Comparison of ENCODE assay signal across 22 mouse cellular contexts in the genomic region with DNA sequence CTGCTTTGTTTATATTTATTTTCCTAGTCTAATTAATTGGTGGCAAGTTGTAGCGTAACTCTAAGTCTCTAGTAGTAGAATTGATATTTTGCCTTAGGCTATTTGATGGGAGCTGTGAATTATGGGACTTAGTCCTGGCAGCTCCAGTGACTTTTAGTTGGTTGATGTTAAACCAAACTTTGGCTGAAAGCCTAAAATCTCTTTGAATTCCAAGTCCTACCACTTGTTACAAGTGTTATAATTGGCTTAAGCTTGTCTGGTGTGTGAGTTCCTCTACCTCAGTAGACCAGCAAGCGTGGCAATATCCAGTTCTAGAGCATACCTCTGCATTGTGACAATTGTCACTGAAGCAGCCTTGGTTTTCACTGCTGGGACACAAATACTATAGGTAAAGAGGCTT. TPM values are rescaled to one million over a fixed set of nuclear protein-coding genes. Genes with fewer than 3 reads are reported as not detected.
DNase-seq lines count a peak whose midpoint lies in the region; ATAC-seq and TF ChIP-seq lines count a peak whose summit lies in the region.
"Had no signal": no experiment of that assay in that cellular context is flagged by ENCODE, and none has a peak within 500 bp of the region (broad histone marks: within the 10 kb centered on the region; RNA-seq: fewer than 3 reads in every experiment).

No protein-coding gene starts in this region.

- H3K4me1 ChIP-seq in heart, postnatal 0 days (ENCODE audit: control insufficient read depth, insufficient read depth) = peaks cover 14% of the 10 kb centered on the region
- peaks cover 6% of the 10 kb centered on the region; the same call in 1 of the 2 replicates for H3K4me1 ChIP-seq in lung, postnatal 0 days (ENCODE audit: insufficient read depth, low read depth, low read length)
- H3K4me1 ChIP-seq: embryonic facial prominence, embryonic 15.5 days; forebrain, embryonic 10.5 days; heart, embryonic 10.5 days; hindbrain, embryonic 10.5 days had no signal

- 61% methylated on average over 2 of the region's 2 CpGs for WGBS in heart, postnatal 0 days
- WGBS in lung, postnatal 0 days = 70% methylated on average over 2 of the region's 2 CpGs

- no peak for ATAC-seq in heart, postnatal 0 days (ENCODE audit: insufficient read depth, low read depth)
- peak; percentile 37; the same call in 1 of the 2 replicates for ATAC-seq in lung, postnatal 0 days
- ATAC-seq: forebrain, embryonic 14.5 days had no signal

- H3K27me3 ChIP-seq in heart, postnatal 0 days (ENCODE audit: control insufficient read depth, insufficient read depth, low read length) = no peaks in the 10 kb centered on the region
- no peaks in the 10 kb centered on the region for H3K27me3 ChIP-seq in lung, postnatal 0 days (replicated peaks; ENCODE audit: insufficient read depth, low read length)
- H3K27me3 ChIP-seq: CH12.LX; embryonic facial prominence, embryonic 15.5 days had no signal

- peak; percentile 55 for DNase-seq in heart, postnatal 0 days (ENCODE audit: low spot score)
- no peak for DNase-seq in heart, postnatal 14 days
- peak; percentile 89 for DNase-seq in kidney, adult 9 months
- no peak for DNase-seq in kidney, postnatal 4 days
- peak; percentile 57 for DNase-seq in lung, postnatal 0 days (ENCODE audit: low spot score)
- no peak for DNase-seq in lung, postnatal 14 days
- no peak for DNase-seq in layer of hippocampus, adult 8-10 months (ENCODE audit: low spot score in 2 of 2)
- DNase-seq: adrenal gland, adult 2 months; adrenal gland, postnatal 25 days; cerebellum, adult 18-20 months; cerebellum, adult 9-11 months; cerebellum, postnatal 36 days; gastrocnemius, adult 2 months; gastrocnemius, postnatal 25 days had no signal

- TF ChIP-seq CTCF in heart, postnatal 0 days (IDR thresholded peaks at IDR 0.05; ENCODE audit: low read depth) = no peak
- no peak for TF ChIP-seq CTCF in lung, postnatal 0 days (IDR thresholded peaks at IDR 0.05)

- peaks cover 57% of the 10 kb centered on the region for H3K36me3 ChIP-seq in heart, postnatal 0 days (replicated peaks; ENCODE audit: control insufficient read depth, insufficient read depth, low read length)
- H3K36me3 ChIP-seq in lung, postnatal 0 days (ENCODE audit: insufficient read depth, low read length) = no peaks in the 10 kb centered on the region

- H3K4me3 ChIP-seq in heart, postnatal 0 days (ENCODE audit: low read depth, low read length) = no peak overlapping the region
- no peak overlapping the region for H3K4me3 ChIP-seq in lung, postnatal 0 days (ENCODE audit: low read depth, low read length)
- H3K4me3 ChIP-seq: embryonic facial prominence, embryonic 15.5 days; erythroblast, embryonic 14.5 days; forebrain, embryonic 10.5 days; gastrocnemius, adult 2 months; heart, embryonic 10.5 days; hindbrain, embryonic 10.5 days had no signal

- H3K9me3 ChIP-seq in heart, postnatal 0 days (replicated peaks; ENCODE audit: control insufficient read depth, low read length) = no peaks in the 10 kb centered on the region
- H3K9me3 ChIP-seq in lung, postnatal 0 days (ENCODE audit: low read length) = no peaks in the 10 kb centered on the region
- H3K9me3 ChIP-seq: embryonic facial prominence, embryonic 15.5 days; forebrain, embryonic 10.5 days; heart, embryonic 10.5 days; hindbrain, embryonic 10.5 days had no signal

- TF ChIP-seq EP300 in heart, postnatal 0 days (IDR thresholded peaks at IDR 0.05; ENCODE audit: low read depth) = no peak
- TF ChIP-seq EP300 in lung, postnatal 0 days (IDR thresholded peaks at IDR 0.05) = no peak

- H3K9ac ChIP-seq in heart, postnatal 0 days (replicated peaks; ENCODE audit: low read depth, low read length) = no peak overlapping the region
- no peak overlapping the region for H3K9ac ChIP-seq in lung, postnatal 0 days (replicated peaks; ENCODE audit: low read depth)
- H3K9ac ChIP-seq: embryonic facial prominence, embryonic 15.5 days; hindbrain, embryonic 14.5 days had no signal

- H3K4me2 ChIP-seq in heart, postnatal 0 days (ENCODE audit: low read depth, low read length) = no peak overlapping the region
- no peak overlapping the region for H3K4me2 ChIP-seq in lung, postnatal 0 days (replicated peaks; ENCODE audit: low read depth, low read length)
- H3K4me2 ChIP-seq: embryonic facial prominence, embryonic 15.5 days; hindbrain, embryonic 14.5 days had no signal

- intact Hi-C loops in heart, postnatal 14 days (cut with DNase I) = no loop called here

- H3K27ac ChIP-seq in heart, postnatal 0 days (ENCODE audit: low read depth) = no peak overlapping the region
- no peak overlapping the region for H3K27ac ChIP-seq in lung, postnatal 0 days (ENCODE audit: low read length)
- H3K27ac ChIP-seq: embryonic facial prominence, embryonic 15.5 days; forebrain, embryonic 10.5 days; gastrocnemius, adult 2 months; heart, embryonic 10.5 days; hindbrain, embryonic 10.5 days; hindbrain, embryonic 14.5 days had no signal

RNA-seq across cellular contexts. Expression of gene Vldlr, which starts 17.1 kb away (rescaled TPM):
- total RNA-seq in heart, postnatal 0 days (2014; rRNA removed; ENCODE audit: low replicate concordance) = 104 and 107 TPM in 2 replicates
- 38.6 and 40.0 TPM in 2 replicates for polyA plus RNA-seq in heart, postnatal 0 days (2015; fragmentation: Nextera tagmentation; extraction: Ambion mirVana)
- total RNA-seq in heart, postnatal 14 days (2021) = 100 to 1,000 TPM; 169 to 170 TPM
- 56.6 and 57.8 TPM in 2 replicates for polyA plus RNA-seq in lung, postnatal 0 days (2015; fragmentation: Nextera tagmentation; extraction: Ambion mirVana)
- total RNA-seq in layer of hippocampus, adult 8-10 months (2022) = 10 to 100 TPM; 49.5 to 53.4 (median 51.6) TPM
- total RNA-seq: CH12.LX had no signal
- polyA plus RNA-seq: erythroblast, embryonic 14.5 days had no signal

Comparison
In these comparisons a context has a peak if more than half of its experiments do, and no peak if none do; other contexts are left out.
1. DNase-seq: peak in heart, postnatal 0 days (single experiment), kidney, adult 9 months (single experiment) and lung, postnatal 0 days (single experiment); none in heart, postnatal 14 days (0 of 2), kidney, postnatal 4 days (0 of 2), lung, postnatal 14 days (single experiment) and layer of hippocampus, adult 8-10 months (0 of 2).